In the genomic region with DNA sequence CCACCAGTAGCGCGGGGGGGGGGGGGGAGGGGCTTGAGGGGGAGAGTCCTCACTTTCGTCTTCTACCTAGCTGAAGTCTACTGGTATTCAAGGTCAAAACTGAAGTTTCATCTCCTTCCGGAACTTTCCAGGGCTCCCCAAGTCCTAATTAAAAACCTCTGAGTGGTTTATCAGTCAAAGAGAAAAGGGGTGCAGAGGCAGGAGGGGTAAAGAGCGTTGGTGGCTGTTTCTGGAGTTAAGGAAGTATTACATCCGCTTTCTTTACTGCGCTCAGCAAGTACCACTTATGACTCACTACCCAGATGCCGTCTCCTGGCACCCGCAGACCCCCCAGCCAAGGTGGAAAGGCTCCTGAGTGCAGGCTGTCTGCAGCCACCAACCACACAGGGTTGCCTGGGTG, we compare ENCODE assay signal across 9 mouse cellular contexts.
DNase-seq lines count a peak whose midpoint lies in the region; ATAC-seq lines count a peak whose summit lies in the region.
"Had no signal": no experiment of that assay in that cellular context is flagged by ENCODE, and none has a peak within 500 bp of the region (broad histone marks: within the 10 kb centered on the region; RNA-seq: fewer than 3 reads in every experiment).

No protein-coding gene starts in this region.

- H3K4me1 ChIP-seq in heart, embryonic 10.5 days: peaks cover 10% of the 10 kb centered on the region
- H3K4me1 ChIP-seq in heart, embryonic 15.5 days (replicated peaks): peaks cover 11% of the 10 kb centered on the region
- H3K4me1 ChIP-seq in liver, embryonic 13.5 days (replicated peaks): no peaks in the 10 kb centered on the region; the same call in 1 of the 2 replicates
- H3K4me1 ChIP-seq in neural tube, embryonic 13.5 days (replicated peaks): peaks cover 23% of the 10 kb centered on the region

- H3K36me3 ChIP-seq in heart, embryonic 10.5 days: 0 out of 2 replicates have a peak, but pooled peaks cover 5% of the 10 kb centered on the region
- H3K36me3 ChIP-seq in heart, embryonic 15.5 days: no peaks in the 10 kb centered on the region
- H3K36me3 ChIP-seq in liver, embryonic 13.5 days: no peaks in the 10 kb centered on the region
- no peaks in the 10 kb centered on the region for H3K36me3 ChIP-seq in neural tube, embryonic 13.5 days

- H3K9me3 ChIP-seq in heart, embryonic 10.5 days: peaks cover 17% of the 10 kb centered on the region
- H3K9me3 ChIP-seq in heart, embryonic 15.5 days (replicated peaks): peaks cover 10% of the 10 kb centered on the region
- H3K9me3 ChIP-seq in liver, embryonic 13.5 days (replicated peaks): peaks cover 22% of the 10 kb centered on the region
- H3K9me3 ChIP-seq in neural tube, embryonic 13.5 days: peaks cover 29% of the 10 kb centered on the region

- H3K4me3 ChIP-seq in heart, embryonic 10.5 days: peak overlapping the region; percentile 13
- peak overlapping the region; percentile 28 for H3K4me3 ChIP-seq in heart, embryonic 15.5 days
- peak overlapping the region; percentile 10 for H3K4me3 ChIP-seq in liver, embryonic 13.5 days (replicated peaks)
- peak overlapping the region; percentile 27 for H3K4me3 ChIP-seq in neural tube, embryonic 13.5 days
- H3K4me3 ChIP-seq: heart, adult 2 months had no signal

- 58% methylated on average over 7 of the region's 9 CpGs for WGBS in heart, embryonic 10.5 days
- WGBS in heart, embryonic 15.5 days: 48% methylated on average over 8 of the region's 9 CpGs
- WGBS in liver, embryonic 13.5 days (ENCODE audit: insufficient replicate concordance): 16% methylated on average over 8 of the region's 9 CpGs
- WGBS in neural tube, embryonic 13.5 days: 27% methylated on average over 8 of the region's 9 CpGs

- no peak overlapping the region for H3K27ac ChIP-seq in heart, embryonic 10.5 days
- no peak overlapping the region for H3K27ac ChIP-seq in heart, embryonic 15.5 days
- H3K27ac ChIP-seq in liver, embryonic 13.5 days: no peak overlapping the region
- no peak overlapping the region for H3K27ac ChIP-seq in neural tube, embryonic 13.5 days (replicated peaks)
- H3K27ac ChIP-seq: heart, adult 2 months had no signal

- no peak for DNase-seq in heart, embryonic 10.5 days (ENCODE audit: low spot score)
- DNase-seq in heart, postnatal 25 days (ENCODE audit: low spot score): no peak
- DNase-seq in T-cell, adult 2 months (ENCODE audit: low spot score): peak; percentile 82
- DNase-seq in liver, embryonic 13.5 days: no peak
- DNase-seq in thymus, postnatal 36 days: peak; percentile 61 to 79
- DNase-seq in ovary, postnatal 14 days (ENCODE audit: low spot score): no peak

- intact Hi-C loops in heart, postnatal 25 days (cut with DNase I): no loop called here

- ATAC-seq in heart, embryonic 15.5 days (replicated peaks; ENCODE audit: insufficient number of reproducible peaks, insufficient read depth, low FRiP score, low read depth): no peak
- no peak for ATAC-seq in liver, embryonic 13.5 days (ENCODE audit: low read depth)
- peak; percentile 9; the same call in 1 of the 2 replicates for ATAC-seq in neural tube, embryonic 13.5 days (ENCODE audit: low read depth)

- peak overlapping the region; percentile 54 for H3K4me2 ChIP-seq in heart, embryonic 15.5 days
- peak overlapping the region; percentile 45 for H3K4me2 ChIP-seq in liver, embryonic 13.5 days
- peak overlapping the region; percentile 58 for H3K4me2 ChIP-seq in neural tube, embryonic 13.5 days

- H3K9ac ChIP-seq in heart, embryonic 15.5 days: no peak overlapping the region
- H3K9ac ChIP-seq in liver, embryonic 13.5 days: no peak overlapping the region
- H3K9ac ChIP-seq in neural tube, embryonic 13.5 days: peak overlapping the region; percentile 63

- no peaks in the 10 kb centered on the region for H3K27me3 ChIP-seq in heart, embryonic 10.5 days (ENCODE audit: insufficient read depth, poor library complexity, severe bottlenecking)
- H3K27me3 ChIP-seq in heart, embryonic 15.5 days: no peaks in the 10 kb centered on the region
- H3K27me3 ChIP-seq in liver, embryonic 13.5 days: no peaks in the 10 kb centered on the region
- no peaks in the 10 kb centered on the region for H3K27me3 ChIP-seq in neural tube, embryonic 13.5 days

Comparison
In these comparisons a context has a peak if more than half of its experiments do, and no peak if none do; other contexts are left out.
1. DNase-seq: peak in T-cell, adult 2 months (single experiment) and thymus, postnatal 36 days (2 of 2); none in heart, embryonic 10.5 days (single experiment), heart, postnatal 25 days (single experiment), liver, embryonic 13.5 days (single experiment) and ovary, postnatal 14 days (single experiment).
2. Peak in every context shown above with its lines, with median percentiles within 50 percentile points of each other: H3K4me3 ChIP-seq and H3K4me2 ChIP-seq.